Mouse (Mus musculus) frontal cortex, adult (tissue): ENCODE data around the gene Cyp1a2.

Source experiments
- ATAC-seq: cut with Nextera tagmentation; 2 replicates; pipeline ENCODE4 v1.9.2; 2017; ENCODE audit warnings: mild to moderate bottlenecking, moderate library complexity, mixed read lengths; ENCODE audit not compliant: low TSS enrichment

The Cyp1a2 gene

DNA sequence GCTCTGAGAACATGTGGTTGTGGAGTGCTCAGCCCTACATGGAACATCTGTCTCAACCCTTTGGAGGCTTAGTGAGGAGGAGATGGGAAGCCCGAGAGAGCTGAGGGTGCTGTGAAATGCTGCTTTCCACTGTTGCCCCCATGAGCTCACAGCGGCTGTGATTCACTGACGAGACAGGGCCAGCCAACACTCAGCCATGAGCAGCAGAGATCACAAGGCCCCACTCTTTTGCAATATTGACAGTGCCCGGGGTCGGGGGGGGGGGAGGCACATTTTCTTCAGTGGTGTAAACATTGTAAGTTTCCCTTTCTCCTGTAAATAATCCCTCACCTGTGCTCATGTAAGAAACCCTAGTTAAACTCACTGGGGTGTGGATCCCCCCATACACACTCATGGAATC, 12.0 kb downstream of the Cyp1a2 start:
- ATAC-seq: no peak

DNA sequence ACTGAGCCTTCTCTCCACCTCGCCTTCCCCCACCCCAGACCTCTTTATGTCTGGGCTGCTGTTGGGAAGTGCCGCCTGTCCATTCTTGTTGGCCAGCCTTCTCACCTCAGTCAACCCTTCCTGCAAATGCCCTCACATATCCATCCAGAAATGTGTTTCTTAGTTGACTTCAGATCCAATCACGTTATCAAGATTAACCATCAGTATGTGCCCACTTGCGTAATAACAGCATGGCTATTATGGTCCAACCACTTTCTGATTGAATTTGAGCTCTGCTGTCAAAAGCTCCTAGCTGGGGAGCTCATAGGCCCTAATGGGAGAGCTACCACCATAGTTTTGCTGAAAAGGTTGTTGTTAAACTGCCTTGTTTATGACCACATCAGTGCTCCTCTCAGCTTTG, 12.5 kb downstream of the Cyp1a2 start:
- no peak for ATAC-seq

- ATAC-seq: no peak
Measured at GRCm38 (mm10) chr9:57669566-57669965, 13.9 kb downstream of the Cyp1a2 start.

- ATAC-seq: no peak
Measured at GRCm38 (mm10) chr9:57668277-57668676, 15.2 kb downstream of the Cyp1a2 start.

DNA sequence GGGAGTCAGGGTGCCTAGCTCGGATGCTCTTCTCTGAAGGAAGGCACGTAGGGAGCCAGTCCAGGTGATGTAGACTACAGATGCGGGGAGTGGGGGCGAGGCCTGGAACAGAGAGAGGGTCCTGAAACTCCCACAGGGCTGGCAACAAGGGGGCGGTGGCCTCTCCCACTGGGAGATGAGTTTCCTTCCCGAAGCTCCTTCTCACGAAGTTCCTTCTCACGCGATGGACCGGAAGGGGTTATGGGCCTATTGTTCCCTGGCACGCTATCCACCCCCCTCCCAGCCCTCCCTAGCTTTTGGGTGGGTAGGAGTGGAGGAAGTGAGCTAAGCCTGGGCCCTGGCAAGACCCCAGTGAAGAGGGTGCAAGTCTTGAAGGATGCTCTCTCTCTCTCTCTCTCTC, 15.7 kb downstream of the Cyp1a2 start:
- no peak for ATAC-seq

GRCm38 (mm10) chr9:57667136-57667535, 16.4 kb downstream of the Cyp1a2 start:
- no peak for ATAC-seq

DNA sequence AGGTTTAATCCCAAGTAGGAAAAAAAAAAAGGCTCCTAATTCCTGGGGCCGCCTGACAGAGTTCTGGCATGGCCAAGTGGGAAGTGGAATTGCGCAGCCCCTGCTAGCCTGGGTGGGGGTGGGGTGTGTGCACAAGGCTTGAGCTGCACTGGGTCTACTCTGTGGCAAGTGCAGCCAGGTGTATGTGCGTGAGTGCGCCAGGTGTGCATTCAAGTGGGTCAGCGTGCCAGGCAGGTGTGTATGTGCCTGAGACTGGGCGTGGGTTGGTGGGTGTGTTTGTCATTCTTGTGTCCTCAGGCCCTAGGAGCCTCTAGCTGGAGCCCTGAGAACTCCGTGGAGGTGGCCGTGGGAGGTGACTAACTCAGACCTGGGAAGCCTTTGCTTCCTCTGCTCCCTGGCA, 17.0 kb downstream of the Cyp1a2 start:
- no peak for ATAC-seq

GRCm38 (mm10) chr9:57664616-57665015, 18.9 kb downstream of the Cyp1a2 start:
- no peak for ATAC-seq

GRCm38 (mm10) chr9:57661552-57661951, 22.0 kb downstream of the Cyp1a2 start:
- no peak for ATAC-seq

DNA sequence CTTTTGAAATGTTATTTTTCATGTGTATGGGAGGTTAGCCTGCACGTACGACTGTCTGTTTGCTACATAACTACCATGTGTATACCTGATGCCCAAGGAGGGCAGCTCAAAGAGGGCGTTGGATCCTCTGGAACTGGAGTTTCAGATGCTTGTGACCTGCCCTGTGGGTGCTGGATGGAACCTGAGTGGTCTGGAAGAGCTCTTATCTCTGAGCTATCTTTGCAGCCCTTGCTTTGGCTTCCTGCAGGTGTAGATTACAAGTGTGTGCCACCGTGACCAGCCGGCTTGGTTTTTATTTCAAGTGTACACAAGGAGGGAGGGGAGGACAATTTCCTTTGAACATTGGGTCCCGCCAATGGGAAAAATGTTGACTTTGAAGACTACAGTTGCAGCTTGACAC, 23.0 kb downstream of the Cyp1a2 start:
- ATAC-seq: no peak

GRCm38 (mm10) chr9:57659774-57660173, 23.7 kb downstream of the Cyp1a2 start:
- peak; percentile 90 for ATAC-seq

GRCm38 (mm10) chr9:57658970-57659369, 24.5 kb downstream of the Cyp1a2 start:
- no peak for ATAC-seq

DNA sequence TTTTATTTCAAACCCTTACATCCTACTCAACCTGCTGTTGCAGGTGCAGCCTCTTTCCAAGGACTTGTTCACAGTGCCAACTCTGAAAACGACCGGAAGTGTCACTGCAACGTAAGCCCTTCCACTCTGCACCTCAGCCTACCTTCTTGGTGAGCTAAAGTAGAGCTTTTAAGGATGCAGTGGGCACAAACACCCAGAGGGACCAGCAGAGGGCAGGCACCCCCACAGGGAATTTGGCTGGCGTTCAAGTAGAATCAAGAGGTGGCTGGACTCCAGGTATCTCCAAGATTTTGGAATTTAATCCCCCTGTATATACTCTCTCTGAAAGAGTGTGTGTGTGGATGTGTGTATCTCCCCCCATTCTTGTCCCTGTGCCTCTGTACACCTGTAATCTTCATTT, 25.7 kb downstream of the Cyp1a2 start:
- ATAC-seq: no peak

DNA sequence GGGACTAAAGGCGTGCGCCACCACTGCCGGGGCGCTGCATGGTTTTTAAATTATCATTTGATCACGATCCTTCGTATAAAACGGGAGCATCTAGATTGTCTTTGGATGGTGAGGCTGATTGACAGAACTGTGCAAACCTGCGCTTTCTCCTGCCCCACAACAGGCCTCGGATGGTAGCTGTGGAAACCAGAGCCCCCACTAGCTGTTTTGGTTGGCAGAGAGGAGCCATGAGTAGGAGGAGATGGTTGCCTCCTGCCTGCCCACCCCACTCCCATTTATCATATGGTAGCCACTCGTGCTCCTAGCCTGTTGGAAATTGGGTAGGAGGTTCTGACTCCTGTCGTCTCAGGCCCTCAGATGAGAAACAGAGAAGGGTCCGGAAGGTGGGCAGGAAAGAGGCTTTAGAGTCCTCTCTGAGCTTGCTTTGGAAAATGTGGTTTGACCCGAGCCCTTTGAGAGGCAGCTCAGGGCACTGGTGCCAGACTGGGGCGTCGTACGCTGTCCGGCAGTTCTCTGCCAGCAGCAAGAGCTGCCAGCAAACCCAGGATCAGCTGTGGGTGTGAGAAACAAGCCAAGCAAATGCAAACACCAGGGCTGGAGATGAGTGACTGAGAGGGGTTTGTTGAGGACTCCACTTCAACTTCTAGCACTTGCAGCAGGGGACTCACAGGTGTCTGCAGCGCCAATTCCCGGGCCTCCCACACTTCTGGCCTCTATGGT, 26.7 kb downstream of the Cyp1a2 start:
- ATAC-seq: no peak

GRCm38 (mm10) chr9:57655749-57656148, 27.8 kb downstream of the Cyp1a2 start:
- ATAC-seq: peak; percentile 74

- ATAC-seq: no peak
Measured at GRCm38 (mm10) chr9:57654966-57655365, 28.5 kb downstream of the Cyp1a2 start.

DNA sequence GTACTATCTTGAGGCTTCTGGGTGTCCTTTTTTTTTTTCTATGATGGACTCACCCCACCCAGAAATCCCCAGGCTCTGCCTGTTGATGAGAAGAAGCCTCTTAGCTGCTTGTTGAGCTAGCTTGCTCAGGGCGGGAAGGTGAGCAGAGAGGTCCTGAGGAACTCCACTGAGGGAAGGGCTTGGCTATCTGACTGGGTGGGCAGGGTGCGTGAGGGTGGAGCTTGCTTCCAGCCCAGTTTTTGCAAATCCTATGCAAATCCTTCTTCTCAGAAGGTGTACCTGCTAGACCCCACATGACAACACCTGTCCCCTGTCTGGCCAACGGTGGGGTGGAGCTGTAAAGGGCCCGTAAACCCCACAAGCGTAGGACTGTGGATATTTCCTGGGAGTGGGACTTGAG, 30.2 kb downstream of the Cyp1a2 start, which contains the start of gene Csk:
Gene Csk, minus strand, starts transcription at position 349 of the 400 bp plus-strand sequence.
- ATAC-seq: no peak

- no peak for ATAC-seq
Measured at GRCm38 (mm10) chr9:57652855-57653254, 30.6 kb downstream of the Cyp1a2 start.

- no peak for ATAC-seq
Measured at GRCm38 (mm10) chr9:57652351-57652750, 31.2 kb downstream of the Cyp1a2 start.

DNA sequence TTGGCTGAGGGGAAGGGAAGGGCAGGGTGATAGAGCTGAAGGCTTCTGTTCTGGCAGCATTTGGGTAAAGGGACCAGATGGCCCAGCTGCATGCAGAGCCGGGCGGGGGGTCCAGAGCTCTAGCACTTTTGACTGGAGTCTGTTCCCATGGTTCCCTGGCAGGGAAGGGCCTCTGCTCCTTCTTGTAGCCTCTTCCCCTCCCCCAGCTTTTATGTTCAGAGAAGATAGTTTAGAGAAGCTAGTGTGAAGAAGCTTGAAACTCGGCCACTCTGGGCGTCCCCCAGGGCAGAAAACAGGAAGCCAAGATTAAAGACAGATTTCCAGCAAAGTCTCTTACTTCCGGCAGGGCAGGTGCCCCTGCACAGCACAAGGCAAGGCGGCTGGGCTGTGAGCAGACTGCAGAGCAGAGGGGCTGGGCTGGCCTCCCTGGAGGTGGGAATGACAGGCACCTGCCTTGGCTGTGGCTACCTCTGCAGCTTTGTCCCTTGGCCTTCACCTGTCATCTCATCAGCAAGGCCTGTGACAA, 32.7 kb downstream of the Cyp1a2 start:
- no peak for ATAC-seq

DNA sequence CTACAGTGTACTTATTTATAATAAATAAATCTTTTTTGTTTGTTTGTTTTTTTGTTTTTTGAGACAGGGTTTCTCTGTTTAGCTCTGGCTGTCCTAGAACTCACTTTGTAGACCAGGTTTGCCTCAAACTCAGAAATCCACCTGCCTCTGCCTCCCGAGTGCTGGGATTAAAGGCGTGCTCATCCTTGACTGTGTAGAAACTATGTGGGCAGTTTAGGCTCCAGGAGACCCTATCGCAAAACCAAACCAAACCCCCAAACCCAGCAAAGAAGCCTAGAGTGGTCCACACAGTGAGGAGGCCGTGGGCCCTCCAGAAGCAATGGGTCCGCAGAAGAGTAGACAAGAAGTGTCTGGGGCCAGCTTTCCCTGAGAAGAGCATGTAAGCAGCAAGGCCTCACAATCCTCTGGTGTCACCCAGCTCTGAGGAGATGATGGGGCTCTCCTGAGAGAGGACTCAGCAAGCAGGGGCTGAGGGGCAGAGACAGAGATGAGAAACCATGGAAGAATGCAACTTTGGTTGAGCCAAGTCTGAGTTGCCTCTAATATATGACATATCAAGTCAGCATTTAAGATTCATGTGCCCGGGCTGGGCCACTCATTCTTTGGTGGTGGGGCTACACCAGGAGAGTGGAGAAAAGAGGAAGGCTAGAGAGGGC, 33.2 kb downstream of the Cyp1a2 start:
- ATAC-seq: no peak

- no peak for ATAC-seq
Measured at GRCm38 (mm10) chr9:57647286-57648108, 36.0 kb downstream of the Cyp1a2 start.
